Mouse (Mus musculus) right cerebral cortex, postnatal 10 days (tissue): ENCODE data around the gene Fry.
A peak's percentile ranks its signal among the peaks of the same experiment; 100 is the strongest.

ENCODE experiments used
- DNase-seq, 2 experiments: peaks; one replicate each; pipeline ENCODE4 v3.0.0; 2021; ENCODE audit warnings: low spot score in 2 of 2

Gene Fry

GRCm38 (mm10) chr5:150522867-150523234 lies 404.4 kb downstream of the Fry start:
- no peak for DNase-seq

GRCm38 (mm10) chr5:150525239-150525638 lies 406.8 kb downstream of the Fry start:
- no peak for DNase-seq

GRCm38 (mm10) chr5:150541302-150541701 lies 422.9 kb downstream of the Fry start:
- DNase-seq = no peak

- DNase-seq = peak in 1 of 2 experiments; percentile 12
These were observed 424.7 kb downstream of the Fry start for GRCm38 (mm10) chr5:150543184-150543583.
